Mouse (Mus musculus): Measurements from ENCODE around the gene Tbc1d14.

Tbc1d14 gene

DNA sequence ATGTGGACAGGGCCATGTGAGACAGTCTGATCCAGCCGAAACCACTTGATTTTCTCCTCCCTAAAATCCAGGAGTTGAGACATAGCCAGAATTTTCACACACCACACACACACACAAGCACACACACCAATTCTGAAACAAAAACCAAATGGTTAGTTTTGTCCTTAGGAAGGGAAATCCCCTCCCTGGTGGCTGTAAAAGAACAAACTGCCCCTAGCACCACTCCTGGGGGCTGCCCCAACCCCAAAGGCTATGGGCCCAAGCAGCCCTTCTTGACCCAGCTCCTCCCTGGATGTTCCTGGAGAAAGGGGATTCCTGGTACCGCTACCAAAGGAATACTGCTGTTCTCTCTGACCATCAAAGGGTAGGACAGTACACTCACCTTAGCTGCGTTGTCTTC is 16.6 kb downstream of the Tbc1d14 start:
- no peak for DNase-seq

DNA sequence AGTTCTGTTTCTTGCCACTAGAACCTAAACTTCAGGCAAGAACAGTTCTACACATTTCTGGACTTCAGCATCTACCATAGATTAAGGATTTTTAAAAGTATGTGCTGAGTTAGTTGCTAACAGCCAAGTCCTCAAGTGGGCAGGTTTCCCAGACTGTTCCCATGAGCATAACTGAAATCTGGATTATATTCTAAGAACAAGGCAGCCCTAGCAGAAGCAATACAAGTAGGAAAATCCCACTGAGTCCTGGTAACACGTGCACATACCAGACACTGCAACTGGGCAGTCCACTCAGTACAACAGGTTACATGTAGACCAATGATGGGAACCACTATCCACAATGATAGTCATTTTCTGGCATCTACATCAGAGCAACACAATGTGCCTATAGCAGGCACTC is 17.3 kb downstream of the Tbc1d14 start:
- DNase-seq: no peak

DNA sequence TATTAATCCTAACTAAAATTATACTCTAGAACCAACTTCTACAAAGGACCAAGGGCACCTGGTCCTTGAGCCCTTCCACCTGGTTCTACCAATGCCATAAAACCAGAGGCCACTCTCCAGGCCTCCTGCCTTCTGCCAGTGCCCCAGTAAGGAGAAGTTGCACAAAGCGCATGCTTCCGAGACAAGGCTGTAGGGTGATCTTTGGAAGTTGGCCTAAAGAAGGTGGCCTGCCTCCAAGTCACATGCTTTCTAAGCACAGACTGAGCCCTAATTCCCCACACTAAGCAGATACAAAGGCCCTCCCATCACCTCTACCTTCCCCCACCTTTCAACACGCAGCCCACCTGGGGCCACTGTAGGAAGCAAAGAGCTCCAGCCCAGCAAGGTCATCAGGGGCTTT is 17.8 kb downstream of the Tbc1d14 start:
- peak; percentile 90 to 94 for DNase-seq

DNA sequence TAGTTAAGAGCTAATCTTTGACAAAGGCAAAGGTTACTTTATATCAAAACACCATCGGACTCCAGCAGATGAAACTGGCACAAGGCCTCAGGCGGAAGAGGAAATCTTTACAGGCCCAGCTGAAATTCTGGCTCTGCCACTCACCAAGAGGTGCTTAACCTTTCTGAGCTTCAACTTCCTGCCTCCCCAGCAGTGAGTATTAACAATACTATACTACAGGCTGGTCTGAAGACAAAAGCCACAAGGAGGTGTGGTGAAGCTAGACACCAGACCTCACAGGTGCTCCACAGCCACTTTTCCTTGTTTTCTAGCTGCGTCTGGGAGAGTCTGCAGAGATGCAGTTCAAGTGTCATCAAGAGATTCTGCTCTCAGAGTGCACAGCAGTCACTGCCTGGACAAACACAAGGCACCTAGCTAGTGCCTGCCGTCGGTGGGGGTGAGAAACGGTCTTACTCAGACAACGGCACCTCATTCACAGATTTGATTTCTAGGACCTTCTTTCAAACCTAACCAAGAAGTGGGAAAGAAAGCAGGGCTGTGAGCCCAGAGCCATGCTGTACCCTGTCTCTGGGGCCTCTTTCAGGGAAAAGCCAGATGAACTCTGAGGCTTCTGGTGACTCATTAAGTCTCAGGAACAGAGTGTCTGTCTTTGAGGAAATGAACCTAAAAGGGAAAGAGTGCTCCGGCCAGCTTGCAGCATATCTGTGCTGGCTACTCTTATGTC is 18.8 kb downstream of the Tbc1d14 start:
- peak; percentile 58 to 72 for DNase-seq

DNA sequence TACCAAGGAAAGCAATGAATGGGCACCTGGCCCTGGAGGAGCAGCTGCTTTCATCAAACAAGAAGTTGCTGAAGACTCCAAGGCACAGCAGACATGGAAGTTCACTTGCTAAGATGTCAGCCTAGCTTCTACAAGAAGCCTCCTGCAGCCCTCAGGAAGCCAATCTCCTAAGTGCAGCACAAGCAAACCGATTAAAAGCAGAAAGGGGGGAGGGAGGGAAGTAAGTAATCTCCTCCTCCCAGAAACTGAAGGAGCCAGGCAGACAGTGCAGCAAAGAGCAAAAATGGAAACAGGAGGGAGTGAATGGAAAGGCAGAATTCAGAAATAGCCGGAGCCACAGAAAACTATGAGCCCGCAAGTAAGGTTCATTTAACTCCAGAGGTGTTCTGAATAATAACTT is 19.7 kb downstream of the Tbc1d14 start:
- no peak for DNase-seq

DNA sequence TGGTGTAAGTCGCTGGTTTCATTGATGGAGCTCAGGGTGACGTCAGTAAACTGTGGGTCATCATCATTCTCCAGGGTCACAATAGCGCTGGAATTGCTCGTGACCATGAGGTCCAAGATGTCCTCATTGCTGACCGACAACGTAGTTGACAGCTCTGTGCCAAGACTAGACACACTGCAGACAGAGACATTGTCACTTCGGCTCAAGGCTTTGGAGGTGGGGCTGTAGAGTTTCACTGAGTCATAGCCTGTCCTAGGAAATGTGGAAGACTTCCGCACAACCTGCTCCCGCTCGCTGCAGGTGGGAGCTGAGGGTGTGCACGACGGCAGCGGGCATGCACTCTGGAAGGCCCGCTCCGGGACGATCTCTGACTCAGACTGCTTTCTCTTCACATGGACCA is 21.7 kb downstream of the Tbc1d14 start:
- DNase-seq: no peak

DNA sequence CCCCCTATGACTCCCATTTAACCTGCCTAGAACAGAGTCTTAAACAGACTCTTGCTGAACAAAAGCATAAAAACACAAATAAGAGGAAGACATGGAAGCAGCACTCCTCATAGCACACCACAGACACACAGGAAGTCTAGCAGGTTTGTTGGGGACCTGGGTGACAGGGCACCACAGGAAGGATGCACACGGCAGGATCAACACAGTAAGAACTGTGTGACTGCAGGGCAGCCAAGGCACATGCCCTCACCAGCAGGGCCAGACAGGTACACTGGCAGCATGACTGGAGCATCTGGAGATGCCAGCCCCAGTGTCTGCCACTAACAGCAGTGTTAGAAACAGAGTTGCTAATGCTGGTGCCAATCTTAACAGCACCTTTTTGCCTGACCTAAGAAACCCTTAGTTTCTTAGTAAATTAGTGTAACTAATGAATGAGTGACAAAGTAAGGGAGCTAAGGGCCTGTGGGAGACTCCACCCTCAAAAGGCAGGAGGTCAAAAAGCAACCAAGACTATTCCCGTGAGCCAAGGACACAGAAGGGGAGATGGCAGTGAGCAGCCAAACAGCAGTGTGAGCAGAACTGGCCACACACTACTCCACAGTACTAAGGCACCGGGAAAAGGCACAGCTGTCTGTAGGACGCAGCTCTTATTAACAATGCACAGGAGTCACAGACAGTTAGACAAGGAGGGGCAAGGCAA is 22.4 kb downstream of the Tbc1d14 start:
- peak; percentile 64 to 77 for DNase-seq

DNA sequence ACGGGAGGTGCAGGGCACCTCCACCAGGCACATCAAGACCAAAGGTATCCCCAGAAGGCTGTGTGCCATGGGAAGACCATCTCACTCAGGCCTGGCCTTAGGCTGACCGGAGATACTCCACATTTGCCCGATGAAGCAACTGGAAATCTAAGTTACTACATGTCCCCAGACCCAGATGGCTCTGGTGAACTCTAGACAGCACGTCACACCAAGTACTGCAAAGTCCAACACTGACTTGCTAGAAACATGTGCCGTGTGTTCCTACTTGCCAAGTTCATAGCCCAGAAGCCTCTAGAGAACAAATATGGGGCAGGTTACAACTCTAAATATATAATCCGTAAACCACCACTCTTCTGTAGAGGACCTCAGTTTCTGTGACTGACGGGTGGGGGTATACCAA is 23.0 kb downstream of the Tbc1d14 start:
- DNase-seq: peak in 1 of 2 experiments; percentile 51

DNA sequence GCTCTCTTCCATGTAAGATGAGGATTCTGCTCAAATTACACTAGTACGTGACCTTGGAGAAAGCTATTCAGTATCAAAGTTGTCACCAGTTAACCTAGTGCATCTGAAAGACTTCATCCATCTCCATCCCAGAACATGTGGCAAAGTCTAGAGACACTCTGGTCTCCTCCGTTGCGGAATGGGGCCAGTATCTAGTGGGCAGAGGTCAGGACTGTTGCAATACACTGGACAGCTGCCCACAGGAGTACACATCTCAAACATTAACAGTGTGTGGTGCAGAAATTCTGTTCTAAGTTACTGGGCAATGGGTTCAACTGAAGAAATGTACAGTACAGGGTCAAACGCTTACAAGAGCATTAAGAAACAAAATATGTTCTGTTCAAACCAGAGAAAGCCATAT is 25.0 kb downstream of the Tbc1d14 start:
- DNase-seq: peak; percentile 86 to 92

DNA sequence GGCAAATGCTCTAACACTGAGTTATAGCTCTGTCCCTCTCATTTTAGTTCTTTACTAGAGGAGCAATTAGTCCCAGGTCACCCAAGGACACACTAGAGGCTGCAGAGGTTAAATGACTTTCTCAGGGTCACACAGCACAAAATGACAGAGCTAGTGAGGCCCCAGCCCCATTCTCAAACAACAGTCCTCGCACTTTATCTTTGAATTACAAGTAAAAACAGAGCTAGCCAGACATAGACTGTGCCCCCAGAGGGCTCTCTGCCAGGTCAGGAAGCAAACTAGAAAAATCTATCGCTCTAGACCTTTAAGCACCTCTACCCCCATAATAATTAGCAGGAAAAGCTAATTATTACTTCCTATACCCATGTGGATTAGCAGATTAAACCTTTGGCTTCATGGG is 25.4 kb downstream of the Tbc1d14 start:
- peak; percentile 29 to 45 for DNase-seq

DNA sequence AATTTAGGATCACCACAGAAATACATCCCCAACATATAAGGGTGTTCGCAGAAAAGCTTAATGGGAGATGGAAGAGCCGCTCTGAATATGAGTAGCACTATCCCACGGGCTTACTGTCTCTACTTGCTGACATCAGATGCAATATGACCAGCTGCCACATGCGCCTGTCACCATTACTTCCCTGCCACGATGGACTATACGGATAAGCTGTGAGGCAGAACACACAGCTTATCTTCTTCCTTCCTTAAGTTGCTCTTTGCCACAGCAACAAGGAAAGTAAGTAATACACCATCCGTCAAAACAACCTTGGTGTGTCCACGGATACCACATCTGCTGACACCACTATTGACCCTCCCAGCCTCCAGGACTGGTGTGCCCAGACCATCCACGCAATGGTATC is 28.5 kb downstream of the Tbc1d14 start:
- no peak for DNase-seq

DNA sequence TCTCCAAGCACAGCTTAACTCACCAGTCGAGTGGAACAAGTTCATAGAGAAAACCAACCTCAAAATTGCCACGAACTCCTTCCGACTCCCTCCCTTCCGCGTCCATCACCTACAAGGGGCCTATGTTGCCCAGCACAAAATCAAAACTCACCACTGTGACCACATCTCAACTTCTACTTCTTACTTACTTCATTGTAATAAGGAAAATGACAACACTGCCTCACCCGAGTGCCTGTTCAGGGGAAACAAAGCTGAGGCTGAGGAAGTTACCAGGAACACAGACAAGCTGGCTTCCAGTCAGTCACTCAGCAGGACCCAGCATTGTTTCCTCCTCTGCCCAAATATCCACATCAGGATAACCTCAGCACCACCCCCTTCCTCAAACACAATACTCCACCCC is 29.3 kb downstream of the Tbc1d14 start:
- DNase-seq: no peak

DNA sequence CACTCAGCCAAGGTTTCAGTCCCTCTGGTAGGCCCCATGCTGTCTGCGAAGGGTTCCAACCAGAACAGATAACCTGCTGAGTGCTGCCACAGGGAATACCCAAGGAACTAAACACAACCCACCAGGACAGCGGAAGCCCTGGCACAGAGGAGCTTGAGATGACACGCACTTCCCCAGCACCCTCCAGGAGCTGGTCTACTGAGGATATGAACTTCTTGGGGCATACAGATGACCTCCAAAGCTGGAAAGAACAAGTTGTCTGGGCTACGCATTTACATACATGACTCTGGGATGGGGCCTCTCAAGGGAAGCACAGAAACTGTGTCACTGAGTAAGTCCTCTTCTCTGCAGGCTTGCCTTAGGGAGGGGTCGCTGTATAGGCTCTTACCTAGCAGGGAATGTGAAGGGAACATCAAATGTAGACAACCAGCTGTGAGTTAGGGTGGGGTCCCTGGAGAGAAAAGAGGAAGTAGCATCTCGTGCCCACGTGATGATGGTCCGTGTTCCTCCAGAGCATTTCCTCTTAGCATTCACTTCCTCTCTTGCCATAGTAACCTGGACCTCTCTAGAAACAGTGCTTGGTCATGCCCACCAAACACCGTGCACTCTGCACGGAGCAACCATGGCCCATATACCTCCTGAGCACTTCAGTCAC is 30.2 kb downstream of the Tbc1d14 start:
- DNase-seq: no peak

DNA sequence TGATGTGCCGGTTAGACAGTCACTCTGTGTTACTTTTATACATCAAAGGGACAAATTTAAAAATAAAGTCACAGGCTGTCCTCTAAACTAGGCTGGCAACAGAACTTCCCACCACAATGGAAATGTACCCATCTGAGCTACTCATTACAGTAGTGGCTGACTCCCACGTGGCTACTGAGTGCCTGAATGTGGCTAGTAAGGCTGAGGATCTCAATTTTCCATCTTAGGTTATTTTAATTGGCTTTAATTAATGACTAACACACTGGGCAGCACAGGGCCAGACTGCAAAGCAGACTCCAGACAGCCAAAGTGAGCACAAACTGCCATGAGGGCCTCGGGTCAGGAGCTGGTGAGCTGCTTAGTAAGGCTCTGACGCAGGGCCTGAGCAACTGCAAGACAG is 31.6 kb downstream of the Tbc1d14 start:
- peak; percentile 73 to 89 for DNase-seq

DNA sequence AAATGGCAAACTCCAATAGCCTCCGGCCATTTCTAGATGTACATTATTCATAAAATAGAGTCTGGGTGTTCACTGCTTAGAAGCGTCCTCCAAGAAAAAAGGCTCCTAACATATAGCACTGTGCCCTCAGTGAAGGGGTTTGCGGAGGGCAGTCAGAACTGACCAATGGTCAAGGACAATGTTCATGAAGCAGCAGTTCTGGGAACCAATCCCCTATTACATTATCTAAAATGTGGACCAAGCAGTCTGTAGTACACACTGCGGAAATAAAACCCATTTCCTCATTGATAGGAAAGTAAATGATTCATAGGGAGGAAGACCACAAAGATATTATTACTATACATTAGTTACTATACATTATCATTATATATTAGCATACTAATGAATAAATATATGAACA is 32.6 kb downstream of the Tbc1d14 start:
- DNase-seq: no peak

DNA sequence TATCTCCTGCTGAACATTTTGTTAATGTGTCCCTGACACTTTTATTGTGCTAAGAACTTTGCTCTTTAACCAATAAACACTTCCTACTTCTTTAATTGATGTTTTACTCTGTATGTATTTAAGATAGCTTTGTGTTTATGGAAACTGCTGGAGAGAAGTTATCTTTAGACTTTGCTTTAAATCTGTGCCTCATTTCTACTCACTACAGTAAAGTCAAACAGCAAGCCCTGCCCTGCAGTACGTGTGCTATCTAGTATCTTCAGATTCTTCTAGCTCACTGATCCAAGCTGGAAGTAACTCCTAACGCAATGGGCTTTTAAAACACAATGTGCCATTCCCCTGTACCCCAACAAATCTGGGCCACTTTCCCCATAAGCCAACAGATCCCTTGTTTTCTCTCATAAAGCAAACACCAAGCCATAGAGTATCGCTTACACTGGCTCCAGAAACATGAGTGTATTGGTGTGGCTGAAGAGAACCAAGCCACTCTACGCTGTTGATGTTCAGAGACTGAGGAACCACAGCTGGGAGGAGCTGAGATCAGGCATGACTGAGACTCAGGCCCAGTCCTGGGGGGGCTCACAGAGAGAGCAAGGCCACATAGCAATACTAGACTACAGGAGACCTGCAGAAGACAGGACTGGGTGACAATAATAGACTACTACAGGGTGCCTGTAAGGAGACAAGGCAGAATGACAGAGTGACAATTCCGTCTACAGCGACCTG is 33.4 kb downstream of the Tbc1d14 start:
- no peak for DNase-seq

DNA sequence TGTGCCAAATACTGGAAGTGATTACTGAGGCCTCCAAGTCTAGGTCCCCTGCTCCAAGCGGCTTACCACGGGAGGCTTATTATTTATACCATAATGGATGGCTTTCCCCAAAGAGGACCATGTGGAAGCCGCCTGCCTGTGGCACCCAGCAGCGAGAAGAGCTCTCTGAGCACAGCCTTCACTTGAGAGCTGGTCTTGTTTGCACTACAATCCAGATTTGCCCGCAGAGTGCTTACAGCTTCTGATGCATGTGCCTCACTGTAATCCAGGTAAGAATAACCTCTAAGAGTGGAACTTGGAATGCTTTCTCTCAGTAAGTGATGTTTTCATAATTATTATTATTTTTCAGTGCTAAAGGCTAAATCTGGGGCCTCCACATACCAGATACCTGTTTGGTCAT is 34.0 kb downstream of the Tbc1d14 start:
- no peak for DNase-seq

DNA sequence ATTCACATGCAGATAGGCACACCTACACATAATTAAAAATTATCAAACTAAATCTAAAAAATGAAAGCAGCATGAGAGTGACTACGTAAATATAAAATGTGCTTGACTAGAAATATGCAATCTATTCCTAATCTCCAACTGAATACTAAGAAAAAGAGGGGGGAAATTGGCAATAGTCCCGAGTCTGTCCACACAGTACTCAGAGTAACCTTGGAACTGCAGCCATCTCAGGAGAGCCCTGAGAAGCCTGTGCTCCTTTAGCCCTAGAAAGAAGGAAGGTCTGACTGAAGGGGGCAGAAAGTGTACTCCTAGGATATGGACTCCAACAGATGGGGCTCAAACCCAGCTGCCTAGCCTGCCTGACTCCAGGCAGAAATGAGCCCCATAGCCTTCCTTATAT is 34.5 kb downstream of the Tbc1d14 start:
- no peak for DNase-seq

DNA sequence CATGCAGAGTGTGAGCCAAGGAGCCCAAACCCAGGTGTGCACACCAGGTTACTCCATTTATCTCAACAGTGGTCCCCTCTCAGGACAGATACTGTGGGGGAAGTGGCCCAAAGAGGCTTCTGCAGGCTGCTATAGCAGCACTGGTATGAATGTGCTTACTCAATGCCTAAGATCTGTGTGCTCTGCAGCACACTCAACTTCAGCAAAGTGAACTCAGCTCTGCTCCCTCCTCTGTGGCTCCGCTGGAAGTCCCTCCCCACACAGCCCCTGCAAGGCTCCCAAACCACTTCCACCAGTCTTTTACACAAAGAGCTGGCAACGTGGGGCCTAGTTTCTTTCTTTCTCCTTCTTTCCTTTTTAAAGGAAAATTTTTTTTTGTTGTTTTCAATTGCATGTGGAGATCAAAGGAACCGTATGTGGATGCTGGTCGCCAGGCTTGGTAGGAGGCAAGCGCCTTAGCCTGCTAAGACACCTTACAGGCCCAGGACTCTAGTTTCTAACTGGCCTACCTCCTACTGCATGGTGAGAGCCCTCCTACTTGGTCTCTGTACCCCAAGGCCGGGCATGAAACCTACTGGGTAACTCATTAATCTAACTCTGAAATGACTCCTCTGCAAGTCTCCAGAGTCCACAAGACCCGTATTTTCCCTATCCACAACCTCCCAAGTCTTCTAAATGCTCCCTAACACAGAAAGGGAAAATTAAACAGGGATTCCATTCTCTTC is 35.3 kb downstream of the Tbc1d14 start:
- DNase-seq: peak; percentile 66 to 88

DNA sequence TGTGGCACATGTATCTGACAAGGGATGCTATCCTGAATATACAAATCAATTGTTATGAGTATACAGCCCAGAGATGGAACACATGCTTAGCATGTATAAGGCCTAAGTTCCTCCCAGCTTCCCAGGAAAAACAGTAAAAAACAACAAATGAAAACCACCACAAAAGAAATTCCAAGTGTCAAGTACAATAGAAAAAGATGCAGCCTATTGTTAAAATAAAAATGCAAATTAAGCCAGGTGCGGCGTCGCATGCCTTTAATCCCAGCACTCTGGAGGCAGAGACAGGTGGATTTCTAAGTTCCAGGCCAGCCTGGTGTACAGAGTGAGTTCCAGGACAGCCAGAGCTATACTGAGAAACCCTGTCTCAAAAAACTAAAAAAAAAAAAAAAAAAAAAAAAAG is 36.2 kb downstream of the Tbc1d14 start:
- DNase-seq: no peak

DNA sequence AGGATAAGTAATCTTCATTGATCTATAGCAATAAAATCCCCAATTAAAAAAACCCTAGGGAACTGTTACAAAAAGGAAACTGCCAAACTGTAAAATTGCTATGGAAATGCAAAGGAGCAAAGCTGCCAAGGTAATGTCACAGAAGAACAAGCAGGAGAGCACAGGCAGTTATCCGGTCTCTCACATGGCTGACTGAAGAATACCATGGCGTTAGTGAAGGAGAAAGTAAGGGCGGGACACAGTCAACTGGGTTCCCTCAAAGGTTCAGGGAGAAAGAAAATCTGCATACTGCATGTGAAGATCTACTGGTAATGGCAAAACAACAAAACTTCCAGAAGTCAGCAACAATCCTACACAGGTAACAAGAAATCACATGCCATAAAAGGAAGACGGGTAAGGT is 36.8 kb downstream of the Tbc1d14 start:
- DNase-seq: peak; percentile 53 to 78

DNA sequence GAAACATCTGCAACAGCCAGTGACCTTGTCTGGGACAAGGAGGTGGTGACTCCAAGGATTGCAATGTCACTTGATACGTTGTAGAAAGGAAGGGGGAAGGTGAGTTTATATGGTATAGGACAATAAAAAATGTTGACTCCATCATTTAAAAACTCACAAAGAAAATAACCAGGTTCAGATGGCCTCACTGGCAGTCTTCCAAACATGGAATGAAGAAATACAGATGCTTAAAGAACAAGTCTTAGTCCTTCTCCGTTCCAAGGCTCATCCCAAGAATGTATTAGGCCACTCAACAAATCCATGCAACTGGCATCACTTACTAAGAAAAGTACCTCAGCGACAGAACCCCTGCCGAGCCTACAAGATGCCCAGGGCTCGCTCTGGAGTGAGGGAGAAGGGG is 38.6 kb downstream of the Tbc1d14 start:
- DNase-seq: no peak

DNA sequence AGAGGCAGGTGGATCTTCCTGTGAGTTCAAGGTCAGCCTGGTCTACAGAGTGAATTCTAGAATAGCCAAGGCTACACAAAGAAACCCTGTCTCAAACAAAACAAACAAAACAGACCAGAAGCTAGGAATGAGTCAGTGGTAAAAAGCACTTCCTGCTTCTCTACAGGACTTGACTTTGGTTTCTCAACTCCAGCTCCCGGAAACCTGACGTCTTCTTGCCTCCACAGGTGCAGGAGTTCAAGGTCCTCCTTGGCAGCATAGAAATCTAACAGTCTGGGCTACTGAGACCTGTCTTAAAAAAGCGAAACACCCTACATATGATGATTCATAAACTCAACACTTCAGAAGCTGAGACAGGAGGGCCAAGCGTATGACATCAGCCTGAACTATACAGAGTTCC is 39.2 kb downstream of the Tbc1d14 start:
- no peak for DNase-seq
